Mouse (Mus musculus): ENCODE measurements at regions not wholly inside any gene's neighbourhood (a gene's known extent, or its start where the extent isn't known, plus 50 kb on each side); places are given as distances from the start of the nearest gene placed in this dataset.

GRCm38 (mm10) chr14:9105708-9106107 is 439.7 kb upstream of the 4930452B06Rik start:
- ATAC-seq (replicated peaks; ENCODE audit: extremely low read depth, insufficient read depth, low FRiP score) = no peak
- no peak overlapping the region for H3K27ac ChIP-seq (ENCODE audit: low read length)
- no peak overlapping the region for H3K9ac ChIP-seq (ENCODE audit: low read length)
- no peaks in the 10 kb centered on the region for H3K9me3 ChIP-seq (replicated peaks; ENCODE audit: control insufficient read depth, low read length)
- no peaks in the 10 kb centered on the region for H3K36me3 ChIP-seq (ENCODE audit: control insufficient read depth, insufficient read depth)
- H3K4me1 ChIP-seq (ENCODE audit: control insufficient read depth, insufficient read depth, low read length) = no peaks in the 10 kb centered on the region
- WGBS = 91% methylated on average over 1 of the region's 1 CpGs
- H3K27me3 ChIP-seq (ENCODE audit: control insufficient read depth, insufficient read depth, low read length) = no peaks in the 10 kb centered on the region
- no peak overlapping the region for H3K4me3 ChIP-seq (ENCODE audit: low read length)
- H3K4me2 ChIP-seq (ENCODE audit: low read depth, low read length) = no peak overlapping the region

DNA sequence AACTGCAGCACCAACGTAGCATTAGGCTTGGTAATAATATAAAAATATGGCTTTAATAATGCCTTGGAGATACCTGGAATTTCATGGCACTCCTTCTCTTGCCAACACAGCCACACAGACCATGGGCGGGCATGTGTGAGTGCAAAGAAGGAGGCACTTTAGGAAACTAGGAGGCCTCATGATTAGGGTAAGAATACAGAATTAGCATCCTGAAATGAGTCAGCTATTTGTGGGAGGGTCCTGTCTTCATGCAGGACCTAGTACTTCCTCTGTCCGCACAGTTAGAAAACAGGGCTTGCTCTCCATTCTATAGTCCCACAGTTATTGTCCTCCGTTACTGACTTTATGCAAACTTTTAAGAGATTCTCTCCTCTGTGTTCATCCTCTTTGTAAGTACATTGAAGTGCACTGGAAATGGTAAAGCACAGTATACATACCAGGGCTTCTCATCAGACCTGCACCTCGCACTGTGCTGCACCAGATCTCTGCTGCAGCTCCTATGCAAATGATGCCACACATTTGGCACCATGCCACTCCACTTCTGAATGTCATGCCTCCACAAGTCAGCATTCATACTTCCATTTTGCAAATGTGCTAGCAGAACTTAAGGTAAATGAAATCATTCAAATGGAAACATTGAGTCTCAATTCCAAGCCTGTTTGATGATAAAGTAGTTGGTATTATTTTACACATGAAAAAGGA is 423.7 kb upstream of the 4930452B06Rik start:
- peaks cover 3% of the 10 kb centered on the region; the same call in 1 of the 2 replicates for H3K4me1 ChIP-seq (ENCODE audit: control insufficient read depth, insufficient read depth, low read length)
- no peak for ATAC-seq (replicated peaks; ENCODE audit: extremely low read depth, insufficient read depth, low FRiP score)
- WGBS = 78% methylated on average over 5 of the region's 5 CpGs
- no peaks in the 10 kb centered on the region for H3K27me3 ChIP-seq (ENCODE audit: control insufficient read depth, insufficient read depth, low read length)
- H3K9me3 ChIP-seq (replicated peaks; ENCODE audit: control insufficient read depth, low read length) = no peaks in the 10 kb centered on the region
- H3K36me3 ChIP-seq (ENCODE audit: control insufficient read depth, insufficient read depth) = no peaks in the 10 kb centered on the region
- no peak overlapping the region for H3K9ac ChIP-seq (ENCODE audit: low read length)
- no peak overlapping the region for H3K27ac ChIP-seq (ENCODE audit: low read length)
- no peak overlapping the region for H3K4me2 ChIP-seq (ENCODE audit: low read depth, low read length)
- no peak overlapping the region for H3K4me3 ChIP-seq (ENCODE audit: low read length)

- H3K36me3 ChIP-seq (ENCODE audit: control insufficient read depth, insufficient read depth) = no peaks in the 10 kb centered on the region
- ATAC-seq (replicated peaks; ENCODE audit: extremely low read depth, insufficient read depth, low FRiP score) = no peak
These were observed 421.1 kb upstream of the 4930452B06Rik start for GRCm38 (mm10) chr14:9087103-9087502.

GRCm38 (mm10) chr14:9079632-9080031 is 413.6 kb upstream of the 4930452B06Rik start:
- 72% methylated on average over 2 of the region's 2 CpGs for WGBS
- no peak overlapping the region for H3K9ac ChIP-seq (ENCODE audit: low read length)
- no peaks in the 10 kb centered on the region for H3K9me3 ChIP-seq (replicated peaks; ENCODE audit: control insufficient read depth, low read length)
- H3K27me3 ChIP-seq (ENCODE audit: control insufficient read depth, insufficient read depth, low read length) = no peaks in the 10 kb centered on the region
- no peaks in the 10 kb centered on the region for H3K4me1 ChIP-seq (ENCODE audit: control insufficient read depth, insufficient read depth, low read length)
- no peak for ATAC-seq (replicated peaks; ENCODE audit: extremely low read depth, insufficient read depth, low FRiP score)
- H3K4me2 ChIP-seq (ENCODE audit: low read depth, low read length) = no peak overlapping the region
- no peak overlapping the region for H3K4me3 ChIP-seq (ENCODE audit: low read length)
- H3K36me3 ChIP-seq (ENCODE audit: control insufficient read depth, insufficient read depth) = no peaks in the 10 kb centered on the region
- H3K27ac ChIP-seq (ENCODE audit: low read length) = no peak overlapping the region

More at GRCm38 (mm10) chr14:9087103-9087502, 421.1 kb upstream of the 4930452B06Rik start:
- Histone ChIP-seq H3K4me2 (ENCODE audit: low read depth, low read length) (no peak overlapping the region), H3K27me3 (ENCODE audit: control insufficient read depth, insufficient read depth, low read length) (no peaks in the 10 kb centered on the region), H3K4me3 (ENCODE audit: low read length) (no peak overlapping the region), H3K9ac (ENCODE audit: low read length) (no peak overlapping the region), H3K4me1 (ENCODE audit: control insufficient read depth, insufficient read depth, low read length) (peaks cover 3% of the 10 kb centered on the region; the same call in 1 of the 2 replicates), H3K27ac (ENCODE audit: low read length) (no peak overlapping the region), H3K9me3 (replicated peaks; ENCODE audit: control insufficient read depth, low read length) (no peaks in the 10 kb centered on the region)

DNA sequence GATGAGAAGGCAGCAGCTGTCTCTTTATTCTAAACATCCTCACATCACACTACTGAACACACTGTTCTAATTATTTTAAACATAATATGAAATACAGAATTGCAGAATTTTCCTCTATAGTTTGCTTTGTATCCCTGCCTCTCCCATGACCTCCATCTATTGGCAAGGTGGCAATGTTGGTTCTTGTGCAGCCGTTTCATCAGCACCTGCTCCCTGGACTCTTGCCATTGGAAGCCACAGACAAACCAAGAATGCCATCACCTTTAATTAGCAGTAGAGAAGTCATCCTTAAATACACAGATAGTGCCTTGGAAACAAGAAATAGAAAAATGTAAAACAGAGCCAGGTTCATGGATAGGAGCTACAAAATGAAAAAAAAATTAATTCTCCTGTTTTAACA is 413.0 kb upstream of the 4930452B06Rik start:
- WGBS = 59% methylated on average over 1 of the region's 1 CpGs
- no peaks in the 10 kb centered on the region for H3K36me3 ChIP-seq (ENCODE audit: control insufficient read depth, insufficient read depth)
- H3K9ac ChIP-seq (ENCODE audit: low read length) = no peak overlapping the region
- no peak for ATAC-seq (replicated peaks; ENCODE audit: extremely low read depth, insufficient read depth, low FRiP score)
- H3K27ac ChIP-seq (ENCODE audit: low read length) = no peak overlapping the region
- H3K9me3 ChIP-seq (replicated peaks; ENCODE audit: control insufficient read depth, low read length) = no peaks in the 10 kb centered on the region
- no peak overlapping the region for H3K4me3 ChIP-seq (ENCODE audit: low read length)
- no peak overlapping the region for H3K4me2 ChIP-seq (ENCODE audit: low read depth, low read length)
- H3K4me1 ChIP-seq (ENCODE audit: control insufficient read depth, insufficient read depth, low read length) = no peaks in the 10 kb centered on the region
- no peaks in the 10 kb centered on the region for H3K27me3 ChIP-seq (ENCODE audit: control insufficient read depth, insufficient read depth, low read length)

DNA sequence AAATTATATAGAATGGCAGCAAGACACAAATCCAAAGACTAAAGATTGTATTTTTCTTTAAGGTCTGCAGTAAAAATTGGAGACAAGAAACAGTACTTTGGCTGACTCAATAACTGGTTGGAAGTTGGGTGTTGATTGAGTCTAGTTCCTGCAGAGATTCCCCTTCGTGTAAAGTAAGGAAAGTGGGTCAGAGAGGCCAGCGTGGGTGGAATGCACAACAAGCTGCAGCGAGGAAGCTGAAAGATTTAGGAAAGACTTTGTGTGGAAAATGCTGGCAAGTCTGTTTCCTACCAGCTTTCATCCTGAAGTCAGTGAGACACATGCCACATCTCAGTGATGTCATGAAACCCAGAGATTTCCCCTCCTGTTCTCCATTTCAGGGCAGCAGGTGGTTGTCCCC is 405.1 kb upstream of the 4930452B06Rik start:
- 54% methylated on average over 3 of the region's 3 CpGs for WGBS
- H3K9me3 ChIP-seq (replicated peaks; ENCODE audit: control insufficient read depth, low read length) = no peaks in the 10 kb centered on the region
- no peak overlapping the region for H3K9ac ChIP-seq (ENCODE audit: low read length)
- H3K4me2 ChIP-seq (ENCODE audit: low read depth, low read length) = no peak overlapping the region
- H3K27me3 ChIP-seq (ENCODE audit: control insufficient read depth, insufficient read depth, low read length) = no peaks in the 10 kb centered on the region
- no peak overlapping the region for H3K4me3 ChIP-seq (ENCODE audit: low read length)
- H3K27ac ChIP-seq (ENCODE audit: low read length) = no peak overlapping the region
- ATAC-seq (replicated peaks; ENCODE audit: extremely low read depth, insufficient read depth, low FRiP score) = no peak
- H3K36me3 ChIP-seq (ENCODE audit: control insufficient read depth, insufficient read depth) = no peaks in the 10 kb centered on the region
- H3K4me1 ChIP-seq (ENCODE audit: control insufficient read depth, insufficient read depth, low read length) = no peaks in the 10 kb centered on the region

DNA sequence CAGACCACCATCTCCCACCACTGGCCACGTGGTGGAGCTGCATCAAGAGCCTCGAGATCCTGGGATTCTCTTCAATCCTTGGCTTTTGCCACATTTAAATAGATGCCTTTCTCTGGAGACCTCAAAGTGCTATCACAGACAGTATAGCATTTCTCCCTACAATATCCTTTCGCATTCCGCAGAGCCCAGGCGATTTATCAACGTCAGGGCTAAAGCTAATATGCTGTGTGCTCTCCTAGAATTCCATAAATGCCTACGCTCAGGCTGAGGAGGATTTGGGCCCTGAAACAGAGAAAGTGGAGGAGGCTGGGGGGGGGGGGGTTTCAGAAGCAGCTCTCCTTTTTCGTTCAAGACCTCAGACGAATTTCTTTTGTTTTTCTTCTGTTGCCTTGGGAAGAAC is 394.0 kb upstream of the 4930452B06Rik start:
- ATAC-seq (replicated peaks; ENCODE audit: extremely low read depth, insufficient read depth, low FRiP score) = no peak
- Histone ChIP-seq H3K27ac (ENCODE audit: low read length) (no peak overlapping the region), H3K4me2 (ENCODE audit: low read depth, low read length) (no peak overlapping the region), H3K9me3 (replicated peaks; ENCODE audit: control insufficient read depth, low read length) (no peaks in the 10 kb centered on the region), H3K9ac (ENCODE audit: low read length) (no peak overlapping the region), H3K36me3 (ENCODE audit: control insufficient read depth, insufficient read depth) (no peaks in the 10 kb centered on the region), H3K27me3 (ENCODE audit: control insufficient read depth, insufficient read depth, low read length) (no peaks in the 10 kb centered on the region), H3K4me3 (ENCODE audit: low read length) (no peak overlapping the region), H3K4me1 (ENCODE audit: control insufficient read depth, insufficient read depth, low read length) (no peaks in the 10 kb centered on the region)
- WGBS = 48% methylated on average over 9 of the region's 9 CpGs

DNA sequence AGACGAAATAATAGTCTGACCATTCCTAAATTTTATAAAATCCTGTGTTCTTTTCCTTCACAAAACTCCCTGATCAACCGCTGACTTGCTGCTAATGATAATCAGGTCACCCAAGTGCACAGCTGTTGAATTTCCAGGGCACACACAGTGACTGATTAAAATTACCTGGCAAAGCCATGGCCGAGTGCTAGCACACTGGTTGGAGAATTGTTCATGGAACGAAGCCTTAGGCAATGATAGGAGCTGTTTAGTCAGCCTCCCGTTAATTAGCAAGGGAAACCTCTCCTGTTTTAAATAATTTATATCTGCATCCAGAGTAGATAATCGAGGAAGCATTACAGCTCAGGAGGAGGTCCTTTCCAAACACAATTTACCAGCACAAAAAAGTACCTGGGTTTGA is 362.8 kb upstream of the 4930452B06Rik start:
- no peaks in the 10 kb centered on the region for H3K27me3 ChIP-seq (ENCODE audit: control insufficient read depth, insufficient read depth, low read length)
- H3K9ac ChIP-seq (ENCODE audit: low read length) = no peak overlapping the region
- no peak overlapping the region for H3K27ac ChIP-seq (ENCODE audit: low read length)
- no peak overlapping the region for H3K4me2 ChIP-seq (ENCODE audit: low read depth, low read length)
- no peaks in the 10 kb centered on the region for H3K9me3 ChIP-seq (replicated peaks; ENCODE audit: control insufficient read depth, low read length)
- ATAC-seq (replicated peaks; ENCODE audit: extremely low read depth, insufficient read depth, low FRiP score) = no peak
- no peaks in the 10 kb centered on the region for H3K4me1 ChIP-seq (ENCODE audit: control insufficient read depth, insufficient read depth, low read length)
- no peak overlapping the region for H3K4me3 ChIP-seq (ENCODE audit: low read length)
- WGBS = 72% methylated on average over 6 of the region's 6 CpGs
- H3K36me3 ChIP-seq (ENCODE audit: control insufficient read depth, insufficient read depth) = no peaks in the 10 kb centered on the region

DNA sequence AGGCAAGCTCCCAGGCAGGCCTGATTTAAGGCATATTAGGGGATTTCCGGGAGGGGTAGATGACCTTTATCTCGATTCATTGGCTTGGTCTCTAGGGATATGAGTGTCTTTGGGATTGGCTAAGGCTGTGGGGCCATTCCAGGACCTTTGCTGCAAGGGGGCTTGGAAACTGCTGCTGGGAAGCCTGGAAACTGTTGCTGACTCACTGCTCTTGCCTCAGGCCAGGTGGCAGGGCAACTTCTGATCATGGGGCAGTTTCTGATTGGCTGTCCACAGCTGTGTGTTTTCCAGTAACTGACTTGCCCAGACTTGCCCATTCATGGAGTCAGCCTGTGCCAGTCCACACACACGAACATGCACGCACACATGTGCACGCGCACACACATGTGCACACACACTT is 349.8 kb upstream of the 4930452B06Rik start:
- H3K36me3 ChIP-seq (ENCODE audit: control insufficient read depth, insufficient read depth) = no peaks in the 10 kb centered on the region
- H3K9me3 ChIP-seq (replicated peaks; ENCODE audit: control insufficient read depth, low read length) = no peaks in the 10 kb centered on the region
- no peak overlapping the region for H3K27ac ChIP-seq (ENCODE audit: low read length)
- H3K4me2 ChIP-seq (ENCODE audit: low read depth, low read length) = no peak overlapping the region
- 87% methylated on average over 6 of the region's 6 CpGs for WGBS
- H3K9ac ChIP-seq (ENCODE audit: low read length) = no peak overlapping the region
- no peaks in the 10 kb centered on the region for H3K27me3 ChIP-seq (ENCODE audit: control insufficient read depth, insufficient read depth, low read length)
- no peak for ATAC-seq (replicated peaks; ENCODE audit: extremely low read depth, insufficient read depth, low FRiP score)
- H3K4me3 ChIP-seq (ENCODE audit: low read length) = no peak overlapping the region
- H3K4me1 ChIP-seq (ENCODE audit: control insufficient read depth, insufficient read depth, low read length) = no peaks in the 10 kb centered on the region

Data from heart, embryonic 16.5 days (tissue).